Mouse (Mus musculus): ENCODE measurements at regions not wholly inside any gene's neighbourhood (a gene's known extent, or its start where the extent isn't known, plus 50 kb on each side); places are given as distances from the start of the nearest gene placed in this dataset.

GRCm38 (mm10) chr11:20882756-20883155 is 51.9 kb upstream of the Lgalsl start:
- DNase-seq (ENCODE audit: low spot score): no peak
- intact Hi-C loops (cut with DNase I): no loop called here

GRCm38 (mm10) chr11:20883907-20884306 is 53.1 kb upstream of the Lgalsl start:
- intact Hi-C loops (cut with DNase I): no loop called here
- no peak for DNase-seq (ENCODE audit: low spot score)

- DNase-seq (ENCODE audit: low spot score): no peak
- intact Hi-C loops (cut with DNase I): no loop called here
Measured at GRCm38 (mm10) chr11:20887044-20887443, 56.2 kb upstream of the Lgalsl start.

GRCm38 (mm10) chr11:20890479-20890878 is 59.6 kb upstream of the Lgalsl start:
- DNase-seq (ENCODE audit: low spot score): no peak
- intact Hi-C loops (cut with DNase I): loop anchor here (1.0 kb wide), 1 partner anchor 96 kb away; no protein-coding TSS in a partner anchor

- intact Hi-C loops (cut with DNase I): no loop called here
Measured at GRCm38 (mm10) chr11:20891711-20892110, 60.9 kb upstream of the Lgalsl start.

DNA sequence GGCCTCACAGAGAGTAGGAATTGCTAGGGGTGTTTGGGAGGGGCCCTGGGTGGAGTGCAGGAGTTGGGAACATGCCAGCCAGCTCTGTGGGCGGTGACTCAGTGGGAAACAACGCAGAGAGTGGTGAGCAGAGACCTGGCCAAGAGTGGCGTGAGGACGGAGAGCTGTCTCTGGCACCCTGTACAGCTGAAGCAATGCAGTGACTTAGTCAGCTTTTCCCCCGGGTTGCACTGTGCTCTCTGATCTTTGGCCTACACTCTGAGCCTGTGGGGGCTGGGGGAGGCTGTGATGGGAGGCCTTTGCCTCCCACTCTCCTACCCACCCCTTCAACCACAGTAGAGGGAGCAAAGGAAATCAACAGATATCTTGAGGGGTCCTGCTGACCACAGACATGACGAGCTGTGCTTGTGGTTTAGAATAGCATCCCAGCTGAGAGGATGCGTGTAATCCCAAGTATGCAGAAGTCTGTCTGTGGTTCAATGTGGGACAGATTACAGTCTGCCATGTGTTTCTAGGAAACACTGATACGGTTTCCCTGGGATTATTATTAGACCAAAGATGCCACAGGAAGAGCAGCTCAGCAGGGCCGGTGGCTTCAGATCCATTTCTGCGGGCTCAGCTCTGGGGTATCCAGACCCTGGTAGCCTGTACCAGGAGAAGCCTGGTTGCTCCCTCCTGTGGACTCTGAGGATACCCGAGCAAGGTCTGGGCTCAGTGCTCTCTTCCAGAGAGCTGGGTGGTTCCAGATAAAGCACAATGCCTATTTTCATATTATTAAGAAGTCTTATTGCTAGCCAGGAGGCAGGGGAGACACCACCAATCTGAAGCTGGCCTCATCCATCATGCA is 65.6 kb upstream of the Lgalsl start:
- intact Hi-C loops (cut with DNase I): no loop called here

More at GRCm38 (mm10) chr11:20891711-20892110, 60.9 kb upstream of the Lgalsl start:
- DNase-seq (ENCODE audit: low spot score): no peak

DNA sequence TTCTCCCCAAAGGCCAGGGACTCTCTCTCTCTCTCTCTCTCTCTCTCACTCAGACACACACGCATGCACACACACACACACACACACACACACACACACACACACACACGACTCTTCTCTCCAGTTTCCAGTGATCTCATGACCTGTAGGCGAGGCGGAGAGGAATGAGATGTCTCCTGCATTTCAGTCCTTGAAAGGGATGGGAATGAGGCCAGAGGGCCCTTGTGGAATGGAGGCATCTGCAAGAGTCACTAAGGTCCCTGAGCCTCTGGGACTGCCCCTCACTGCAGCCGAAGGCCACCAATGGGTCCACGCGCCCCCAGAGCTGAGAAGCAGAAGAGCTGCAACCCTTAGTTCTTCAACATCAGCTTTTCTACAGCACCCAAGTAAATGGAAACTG is 66.6 kb upstream of the Lgalsl start:
- intact Hi-C loops (cut with DNase I): no loop called here
- no peak for DNase-seq (ENCODE audit: low spot score)

More for the DNA sequence above, 65.6 kb upstream of the Lgalsl start:
- peak; percentile 56 for DNase-seq (ENCODE audit: low spot score)

DNA sequence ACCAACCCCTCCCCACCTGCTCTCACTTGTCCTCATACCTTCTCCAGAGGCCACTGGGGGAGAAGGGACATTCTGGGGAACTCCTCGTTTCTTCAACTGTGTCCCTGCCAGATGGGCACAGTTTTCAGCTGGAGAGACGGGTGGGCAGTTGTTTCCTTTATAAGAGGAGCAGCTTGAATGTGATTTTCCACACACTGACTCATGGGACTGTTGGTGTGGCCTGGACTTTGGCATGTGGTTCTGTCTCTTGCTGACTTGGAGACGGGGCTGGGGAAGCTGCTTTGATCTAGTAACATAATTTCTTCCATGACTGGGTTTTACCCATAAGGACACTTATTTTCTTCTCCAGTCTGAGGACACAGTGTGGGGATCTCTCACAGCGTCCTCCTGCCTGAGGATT is 67.7 kb upstream of the Lgalsl start:
- no peak for DNase-seq (ENCODE audit: low spot score)
- intact Hi-C loops (cut with DNase I): no loop called here

DNA sequence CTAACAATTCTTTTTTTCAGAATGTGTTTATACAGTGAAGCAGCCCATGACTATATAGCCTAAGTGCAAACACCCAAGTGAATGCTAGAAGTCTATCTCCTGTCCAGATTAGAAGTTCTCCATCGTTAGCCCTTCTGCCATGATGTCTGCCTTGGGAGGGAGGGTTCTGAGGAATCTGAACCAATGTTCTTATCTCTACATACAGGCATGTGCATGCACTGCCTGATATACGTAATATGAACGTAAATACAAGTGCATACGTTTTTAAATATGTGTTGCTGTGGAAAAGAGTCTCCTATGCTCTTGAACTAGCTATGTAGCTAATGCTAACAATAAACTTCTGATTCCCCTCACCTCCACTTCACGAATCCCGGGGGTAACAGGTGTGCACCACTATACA is 68.9 kb upstream of the Lgalsl start:
- intact Hi-C loops (cut with DNase I): loop anchor here (2.0 kb wide), 1 partner anchor 27 kb away; no protein-coding TSS in a partner anchor
- no peak for DNase-seq (ENCODE audit: low spot score)

- intact Hi-C loops (cut with DNase I): no loop called here
- no peak for DNase-seq (ENCODE audit: low spot score)
Measured at GRCm38 (mm10) chr11:20902001-20902400, 71.1 kb upstream of the Lgalsl start.

DNA sequence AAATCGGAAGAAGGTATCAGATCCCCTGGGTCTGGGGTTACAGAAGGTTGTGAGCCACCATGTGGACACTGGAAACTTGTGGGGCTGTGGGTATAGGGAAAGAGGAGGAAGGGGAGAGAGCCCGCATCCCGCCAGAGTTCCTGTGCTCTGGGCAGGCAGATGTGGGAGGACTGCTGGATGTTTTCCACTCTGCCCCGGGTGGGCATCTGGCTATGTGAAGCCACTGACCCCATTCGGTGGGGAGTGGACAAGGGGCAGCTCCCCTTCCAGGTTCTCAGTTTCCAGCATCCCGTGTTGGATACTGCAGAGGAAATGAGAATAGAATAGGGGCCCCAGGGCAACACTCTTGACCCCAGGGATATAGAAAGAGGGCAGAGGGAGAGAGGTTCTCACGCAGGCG is 72.1 kb upstream of the Lgalsl start:
- intact Hi-C loops (cut with DNase I): no loop called here
- DNase-seq (ENCODE audit: low spot score): no peak

DNA sequence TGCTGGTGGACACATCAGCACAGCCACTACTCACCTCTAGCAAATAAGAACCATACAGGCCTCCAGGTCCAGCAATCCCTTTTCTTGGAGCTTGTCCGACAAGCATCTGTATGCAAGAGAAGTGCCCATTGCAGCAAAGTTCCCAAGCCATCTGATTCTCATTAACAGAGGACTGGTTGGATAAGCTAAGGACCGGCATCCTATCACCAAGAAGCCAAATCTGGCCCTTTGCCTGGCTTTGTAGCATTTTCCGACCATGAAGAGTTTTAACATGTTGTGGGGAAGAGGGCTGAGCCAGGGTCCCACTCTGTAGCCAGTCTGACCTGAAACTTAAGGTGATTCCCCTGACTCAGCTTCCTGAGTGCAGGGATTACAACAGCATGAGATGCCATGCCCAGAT is 77.1 kb upstream of the Lgalsl start:
- intact Hi-C loops (cut with DNase I): no loop called here
- no peak for DNase-seq (ENCODE audit: low spot score)

DNA sequence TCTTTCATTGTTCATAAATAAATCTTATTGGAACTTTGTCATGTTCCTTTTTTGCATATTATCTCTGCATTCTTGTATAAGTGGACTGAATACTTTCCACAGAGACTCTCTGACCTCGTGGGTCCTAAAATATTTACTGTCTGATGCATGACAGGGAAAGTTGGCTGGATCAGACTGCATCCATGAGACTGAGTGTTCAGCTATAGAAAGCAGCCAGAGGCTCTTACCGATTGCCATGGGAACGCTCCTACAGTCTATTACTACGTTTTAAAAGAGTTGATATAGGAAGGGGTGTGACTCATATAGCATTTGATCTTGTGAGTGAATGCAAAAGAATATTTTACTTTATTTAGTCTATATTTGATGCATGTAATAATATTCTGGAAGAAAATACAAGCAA is 77.6 kb upstream of the Lgalsl start:
- intact Hi-C loops (cut with DNase I): no loop called here
- no peak for DNase-seq (ENCODE audit: low spot score)

- no peak for DNase-seq (ENCODE audit: low spot score)
- intact Hi-C loops (cut with DNase I): loop anchor here (2.0 to 5.0 kb wide), 2 partner anchors 52 to 171 kb away; partner anchors contain the start of gene Aftph
Measured at GRCm38 (mm10) chr11:20913042-20913441, 82.2 kb upstream of the Lgalsl start.

DNA sequence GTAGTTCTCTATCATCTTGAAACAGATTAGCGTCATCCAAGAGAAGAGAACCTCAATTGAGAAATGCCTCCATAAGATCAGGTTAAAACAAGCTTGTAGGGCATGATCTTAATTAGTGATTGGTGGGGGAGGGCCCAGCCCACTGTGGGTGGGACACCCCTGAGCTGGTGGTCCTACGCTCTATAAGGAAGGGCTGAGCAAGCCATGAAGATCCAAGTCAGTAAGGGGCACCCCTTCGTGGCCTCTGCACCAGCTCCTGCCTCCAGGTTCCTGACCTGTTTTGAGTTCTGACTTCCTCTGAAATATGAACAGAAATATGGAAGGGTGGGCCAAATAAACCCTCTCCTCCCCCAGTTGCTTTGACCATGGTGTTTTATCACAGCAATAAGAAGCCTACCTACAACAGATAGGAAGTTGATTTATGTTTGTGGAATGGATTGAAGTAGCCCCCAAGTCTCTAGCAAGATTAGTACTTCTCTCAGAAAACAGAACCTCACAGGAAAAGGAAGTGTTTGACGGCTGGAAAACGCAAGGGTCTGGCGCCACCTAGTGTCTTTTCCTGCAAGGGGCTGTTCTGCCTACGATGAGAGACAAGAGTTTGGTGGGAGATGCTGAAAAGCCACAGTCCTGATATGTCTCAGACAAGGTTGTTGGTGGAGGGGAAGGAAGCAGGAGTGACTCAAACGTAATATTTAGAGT is 82.9 kb upstream of the Lgalsl start:
- peak; percentile 61 for DNase-seq (ENCODE audit: low spot score)
- intact Hi-C loops (cut with DNase I): loop anchor here (1.0 to 5.0 kb wide), 3 partner anchors 53 to 171 kb away; partner anchors contain the start of gene Aftph

GRCm38 (mm10) chr11:20914297-20914997 is 83.6 kb upstream of the Lgalsl start:
- intact Hi-C loops (cut with DNase I): loop anchor here (1.0 to 5.0 kb wide), 2 partner anchors 120 to 172 kb away; partner anchors contain the start of gene Aftph
- DNase-seq (ENCODE audit: low spot score): no peak

GRCm38 (mm10) chr11:20915182-20915602 is 84.3 kb upstream of the Lgalsl start:
- intact Hi-C loops (cut with DNase I): loop anchor here (5.0 kb wide), 4 partner anchors 42 to 177 kb away; partner anchors contain the start of gene Peli1
- DNase-seq (ENCODE audit: low spot score): peak; percentile 58

DNA sequence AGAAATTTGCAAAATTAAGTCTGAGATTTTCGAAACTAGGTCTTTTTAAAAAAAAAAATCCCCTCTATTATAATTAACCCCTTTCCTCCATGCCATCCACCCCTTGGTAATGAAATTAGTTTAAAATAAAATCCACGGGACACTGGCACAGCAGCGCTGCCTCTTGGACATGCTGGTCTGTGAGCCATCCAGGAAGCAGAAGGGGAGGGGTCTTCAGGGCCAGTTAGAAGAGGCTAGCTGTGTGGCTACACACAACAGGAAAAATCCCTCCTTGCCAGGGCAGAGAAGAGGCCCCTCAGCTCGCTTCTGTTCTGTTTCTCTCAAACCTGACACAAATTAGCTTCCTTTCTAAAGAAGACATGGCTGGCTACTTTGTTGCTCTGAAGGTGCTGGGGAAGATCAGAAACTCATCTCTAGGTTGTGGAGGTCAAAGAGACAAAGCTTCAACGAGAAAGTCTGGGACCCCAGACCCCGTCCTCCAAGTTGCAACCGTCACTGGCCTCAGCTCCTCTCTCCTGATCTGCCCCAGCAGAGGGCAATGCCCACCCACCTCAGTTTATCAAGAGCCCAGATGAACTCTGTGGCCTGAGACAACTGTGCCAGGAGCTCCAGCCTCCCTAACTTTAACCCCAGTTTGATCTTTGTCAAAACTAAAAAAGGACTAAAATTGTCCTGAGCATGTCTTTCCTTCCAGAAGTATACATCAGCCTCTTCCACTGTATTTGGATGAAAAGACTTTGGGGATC is 85.0 kb upstream of the Lgalsl start:
- no peak for DNase-seq (ENCODE audit: low spot score)
- intact Hi-C loops (cut with DNase I): loop anchor here (2.0 to 5.0 kb wide), 5 partner anchors 41 to 263 kb away; partner anchors contain the start of gene Peli1

DNA sequence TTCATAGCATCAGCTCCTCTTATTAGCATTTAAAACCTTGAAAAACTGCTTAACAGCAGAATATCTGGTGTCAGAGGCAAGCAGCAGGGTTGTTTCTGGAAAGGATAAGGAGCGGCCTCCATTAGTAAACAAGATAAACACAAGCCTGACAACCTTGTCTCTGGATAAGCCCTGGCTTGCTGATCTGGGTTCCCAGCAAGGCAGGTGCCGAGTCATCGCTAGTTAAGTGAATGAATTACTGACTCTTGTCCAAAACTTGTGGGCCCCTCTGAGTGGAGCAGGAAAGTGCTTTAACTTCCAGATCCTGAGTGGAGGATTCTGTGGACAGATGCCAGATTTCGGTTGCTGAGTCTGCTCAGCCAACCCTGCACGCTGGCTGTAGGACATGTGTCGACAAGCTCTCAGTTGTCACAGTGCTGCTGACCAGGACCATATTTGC is 85.6 kb upstream of the Lgalsl start:
- no peak for DNase-seq (ENCODE audit: low spot score)
- intact Hi-C loops (cut with DNase I): loop anchor here (2.0 to 5.0 kb wide), 5 partner anchors 41 to 262 kb away; partner anchors contain the start of gene Peli1
